Mouse (Mus musculus) bone marrow macrophage, adult 2 months (primary cell): ENCODE data around the gene Olfr1442.

Experiments used
- CTCF ChIP-seq: IDR thresholded peaks from 2 replicates; pipeline ENCODE4 v1.5.1; 2012; ENCODE audit warnings: low read depth, mild to moderate bottlenecking, low read length, moderate library complexity
- POLR2A ChIP-seq: IDR thresholded peaks from 2 replicates; pipeline ENCODE4 v1.6.1; 2012; ENCODE audit warnings: mild to moderate bottlenecking, low read depth, low read length, borderline replicate concordance

- TF ChIP-seq CTCF = no peak
- TF ChIP-seq POLR2A = no peak
Measured at GRCm38 (mm10) chr19:12670139-12670538, at the start of gene Olfr1442.
